Mouse (Mus musculus) common myeloid progenitor, adult 5-6 weeks (primary cell): ENCODE data around the gene Cnga4. TPM values are rescaled to one million over a fixed set of nuclear protein-coding genes. Genes with fewer than 3 reads are reported as not detected.
"Not testable (repeated sequence)": the region's sequence is repeated elsewhere in the genome, so short reads cannot be mapped to it uniquely, and the experiment has no call there.

Experiments
- ATAC-seq: replicated peaks from 2 replicates; pipeline ENCODE4 v1.8.0; 2016; ENCODE audit warnings: low read depth, mild to moderate bottlenecking, moderate TSS enrichment, inconsistent platforms; ENCODE audit not compliant: poor library complexity, severe bottlenecking
- total RNA-seq: library from RNA; stranded (forward); fragments of 200-1000, 187-1606 nt; gene quantifications from 2 replicates; pipeline ENCODE4 v1.2.3, GENCODE M21; 2017

Gene Cnga4
- total RNA-seq = not detected in 2 replicates

GRCm38 (mm10) chr7:105404268-105404667 lies at the start of gene Cnga4:
Gene Cnga4, plus strand, starts transcription at chr7:105404568.
- ATAC-seq = no peak

- ATAC-seq = not testable (repeated sequence)
These were observed 48.3 kb upstream of the Cnga4 start for GRCm38 (mm10) chr7:105356064-105356463.

DNA sequence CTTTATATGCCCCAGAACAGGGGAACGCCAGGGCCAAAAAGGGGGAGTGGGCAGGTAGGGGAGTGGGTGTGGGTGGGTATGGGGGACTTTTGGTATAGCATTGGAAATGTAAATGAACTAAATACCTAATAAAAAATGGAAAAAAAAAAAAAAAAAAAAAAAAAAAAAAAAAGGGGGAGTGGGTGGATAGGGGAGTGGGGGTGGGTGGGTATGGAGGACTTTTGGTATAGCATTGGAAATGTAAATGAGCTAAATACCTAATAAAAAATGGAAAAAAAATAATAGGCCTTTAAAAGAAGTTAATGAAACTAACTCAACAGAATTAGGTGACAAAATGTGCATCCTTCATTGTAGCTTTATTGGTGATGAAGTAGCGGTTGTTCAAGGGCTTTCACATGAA lies 47.9 kb upstream of the Cnga4 start:
- not testable (repeated sequence) for ATAC-seq

DNA sequence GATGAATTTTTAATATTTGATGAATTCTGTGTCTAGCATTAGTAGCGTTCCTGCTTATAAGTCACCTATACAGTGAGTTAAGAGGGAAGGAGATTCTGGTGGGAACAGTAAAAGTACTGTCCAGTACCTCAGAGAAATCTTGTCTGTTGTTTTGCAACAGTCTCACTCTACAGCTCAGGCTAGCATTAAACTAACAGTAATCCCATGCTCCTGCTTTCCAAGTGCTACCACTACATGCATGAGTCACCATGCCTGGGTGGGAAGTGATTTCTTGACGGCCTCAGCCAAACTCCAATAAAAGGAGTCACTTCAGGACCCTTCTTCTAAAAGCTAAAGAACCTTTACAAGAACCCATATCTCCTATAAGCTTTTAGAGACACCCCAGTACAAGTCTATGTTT lies 42.7 kb upstream of the Cnga4 start:
- ATAC-seq = no peak

GRCm38 (mm10) chr7:105367268-105367667 lies 37.1 kb upstream of the Cnga4 start:
- 0 out of 2 replicates have a peak, but pooled peaks have one; percentile 22 for ATAC-seq

- no peak for ATAC-seq
These were observed 36.4 kb upstream of the Cnga4 start, which contains the start of gene Olfr692 for GRCm38 (mm10) chr7:105367930-105368329. Gene Olfr692, plus strand, starts transcription at chr7:105368230.

- no peak for ATAC-seq
These were observed 35.8 kb upstream of the Cnga4 start for GRCm38 (mm10) chr7:105368521-105368920.

DNA sequence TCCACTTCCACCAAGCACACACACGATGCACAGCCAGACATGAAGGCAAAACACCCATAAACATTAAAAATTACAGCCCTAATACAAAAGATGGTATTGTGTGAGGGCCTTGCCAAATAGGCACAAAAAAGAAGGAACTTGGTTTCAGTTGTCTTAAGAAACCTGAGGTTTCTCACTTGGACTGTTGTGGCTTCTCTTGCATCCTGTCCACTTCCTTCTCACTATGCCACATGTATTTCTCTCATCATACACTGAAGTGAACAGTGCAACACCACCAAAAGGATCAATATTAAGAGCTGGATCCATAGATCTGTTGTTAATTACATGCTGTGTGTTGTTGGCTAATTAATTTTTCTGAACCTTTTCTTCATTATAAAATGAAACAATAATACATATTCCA lies 31.5 kb upstream of the Cnga4 start:
- peak; percentile 84 for ATAC-seq

- ATAC-seq = peak; percentile 60
These were observed 30.9 kb upstream of the Cnga4 start for GRCm38 (mm10) chr7:105373509-105373908.

DNA sequence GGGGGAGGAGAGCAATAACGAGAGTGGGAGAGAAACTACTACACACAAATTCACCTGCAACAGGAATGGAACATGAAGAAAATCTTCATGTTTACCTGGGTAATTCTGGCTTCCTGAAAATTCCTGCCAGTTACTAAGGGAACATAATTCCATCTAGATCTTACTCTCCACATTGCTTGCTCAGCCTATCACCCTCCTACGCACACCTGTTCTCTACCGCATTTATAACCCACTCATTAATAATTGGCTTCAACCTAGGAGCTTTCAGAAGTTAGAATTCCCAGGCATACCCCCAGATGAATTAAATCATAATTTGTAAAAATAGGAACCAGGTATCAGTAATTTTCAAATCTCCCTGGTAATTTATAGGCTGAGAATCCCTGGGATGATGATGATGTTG lies 30.4 kb upstream of the Cnga4 start:
- ATAC-seq = no peak

GRCm38 (mm10) chr7:105374866-105375265 lies 29.5 kb upstream of the Cnga4 start, which contains the start of gene Gm5901:
Gene Gm5901, plus strand, starts transcription at chr7:105375038.
- no peak for ATAC-seq

DNA sequence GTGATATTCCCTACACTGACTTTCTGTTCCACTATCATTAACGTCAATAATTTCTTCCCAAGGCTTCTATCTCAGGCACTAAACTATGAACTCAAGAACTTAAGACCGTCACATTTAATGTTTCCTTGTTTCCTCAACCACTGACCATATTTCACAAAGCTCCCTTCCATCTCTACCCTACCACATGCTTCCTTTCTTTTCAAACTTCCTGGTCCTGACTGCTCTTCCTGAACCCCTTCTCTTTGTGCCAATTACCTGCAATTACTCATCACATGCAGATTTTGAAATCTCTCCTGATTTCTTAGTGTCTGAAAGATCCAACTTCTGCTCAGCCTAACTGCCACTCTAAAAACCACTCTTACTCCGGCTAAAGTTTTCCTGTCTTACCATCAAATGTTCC lies 24.0 kb upstream of the Cnga4 start:
- ATAC-seq = no peak

- peak; percentile 58; the same call in 1 of the 2 replicates for ATAC-seq
These were observed 16.7 kb upstream of the Cnga4 start for GRCm38 (mm10) chr7:105387696-105388095.

DNA sequence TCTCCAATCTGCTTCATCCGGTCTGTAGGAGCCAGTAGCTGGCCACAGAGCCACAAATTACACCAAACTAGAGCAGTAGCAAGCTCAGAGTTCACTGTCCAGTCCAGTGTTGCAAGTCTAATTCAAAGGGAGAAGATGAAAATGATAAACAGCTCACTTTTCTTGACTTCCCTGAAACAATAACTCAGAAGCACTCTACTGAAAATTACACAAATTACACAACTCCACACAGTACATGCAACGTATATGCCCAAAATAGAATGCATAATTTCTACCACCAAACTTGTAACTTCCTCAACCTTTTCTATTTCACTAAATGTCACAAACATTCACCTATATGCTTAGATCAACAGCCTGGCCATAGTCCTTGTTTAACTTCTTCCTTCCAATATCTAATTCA lies 14.1 kb upstream of the Cnga4 start:
- ATAC-seq = 0 out of 2 replicates have a peak, but pooled peaks have one; percentile 15

DNA sequence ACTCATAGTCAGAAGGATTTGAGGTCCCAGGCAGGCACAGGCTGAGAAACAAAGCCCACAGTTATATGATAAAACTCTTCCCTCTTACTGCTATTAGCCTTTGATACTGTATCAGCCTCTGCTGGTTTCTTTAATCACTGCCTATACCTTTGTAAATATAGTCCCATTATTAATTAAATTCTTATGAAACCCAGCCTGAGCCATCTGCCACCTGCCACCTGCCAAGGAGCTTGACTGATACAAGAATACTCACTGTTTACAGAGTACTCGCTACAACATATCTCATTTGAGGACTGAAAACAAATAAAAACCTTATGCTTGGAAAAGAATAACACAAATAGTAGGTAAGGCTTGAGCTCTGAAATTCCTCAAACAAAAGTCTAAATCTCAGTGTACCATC lies 9.8 kb upstream of the Cnga4 start:
- no peak for ATAC-seq

GRCm38 (mm10) chr7:105395131-105395820 lies 9.1 kb upstream of the Cnga4 start:
- no peak for ATAC-seq

DNA sequence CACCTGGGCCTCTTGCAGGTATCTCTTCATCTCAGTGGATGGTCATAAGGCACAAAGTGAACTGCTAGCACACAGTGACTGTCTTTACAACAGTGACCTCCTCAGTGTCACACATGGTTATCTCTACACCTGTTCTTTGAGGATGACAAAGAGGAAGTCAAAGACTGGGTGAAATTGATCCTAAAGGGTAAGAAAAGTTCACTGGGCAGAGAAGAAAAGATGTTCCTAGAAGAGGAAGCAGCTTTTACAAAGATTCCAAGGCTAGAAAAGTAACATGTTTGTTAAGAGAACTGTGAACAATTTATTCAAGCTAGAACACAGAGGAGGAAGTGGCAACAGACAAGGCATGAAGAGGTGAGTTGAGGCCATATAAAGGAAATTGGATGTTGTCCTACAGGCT lies 8.2 kb upstream of the Cnga4 start:
- ATAC-seq = no peak

- peak; percentile 58 for ATAC-seq
These were observed 5.1 kb upstream of the Cnga4 start for GRCm38 (mm10) chr7:105399058-105399934.

DNA sequence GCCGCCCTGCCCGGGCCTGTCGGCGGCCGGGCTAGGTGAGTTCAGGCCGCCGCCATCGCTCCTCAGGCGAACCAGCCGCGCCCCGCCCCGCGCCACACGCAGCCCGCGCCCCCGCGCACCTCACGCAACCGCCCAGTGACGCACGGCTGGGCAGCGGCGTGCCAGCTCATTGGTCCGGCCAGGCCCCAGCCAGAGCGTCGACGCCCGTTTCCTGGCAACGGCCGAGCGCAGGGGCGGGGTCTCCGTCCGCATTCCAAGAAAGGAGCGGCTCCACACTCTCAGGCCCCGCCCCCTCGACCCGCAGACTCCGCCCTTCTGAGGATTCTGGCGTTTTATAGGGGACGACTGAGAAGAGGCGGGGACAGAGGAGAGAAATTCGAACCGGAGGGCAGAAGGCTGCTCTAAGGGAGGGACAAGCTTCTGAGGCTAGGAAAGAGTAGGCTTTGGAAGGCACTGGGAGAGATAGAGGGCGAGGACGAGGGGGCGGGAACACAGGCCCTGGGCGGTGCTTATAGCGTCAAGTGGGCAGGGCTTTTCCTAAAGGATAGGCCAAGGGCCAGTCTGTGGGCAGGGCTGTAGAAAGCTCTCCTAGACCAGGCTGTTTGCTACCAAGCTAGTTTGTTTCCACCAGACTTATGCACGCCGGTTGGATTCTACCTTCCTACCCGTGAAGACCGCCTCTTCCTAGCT lies 4.3 kb upstream of the Cnga4 start, which contains the start of gene Fam160a2:
Gene Fam160a2 (minus strand): TSS at position 120 of the 690 bp plus-strand sequence.
- peak; percentile 80 for ATAC-seq

- ATAC-seq = peak; percentile 36; the same call in 1 of the 2 replicates
These were observed 2.0 kb downstream of the Cnga4 start for GRCm38 (mm10) chr7:105406322-105406721.
